Mouse (Mus musculus): ENCODE results near the gene Map3k19. TPM values are rescaled to one million over a fixed set of nuclear protein-coding genes. Genes with fewer than 3 reads are reported as not detected.

Gene Map3k19
- polyA plus RNA-seq, 3 experiments from 2014 or later = 0.32 to 1.2 TPM; not detected in 1

GRCm38 (mm10) chr1:127796341-127796740, 58.5 kb downstream of the Map3k19 start:
- ATAC-seq = peak; percentile 97

- no peak for ATAC-seq
Measured at GRCm38 (mm10) chr1:127795087-127795769, 59.6 kb downstream of the Map3k19 start.

- no peak for ATAC-seq
Measured at GRCm38 (mm10) chr1:127793459-127793858, 61.4 kb downstream of the Map3k19 start.

GRCm38 (mm10) chr1:127788943-127789342, 65.9 kb downstream of the Map3k19 start:
- no peak for ATAC-seq

GRCm38 (mm10) chr1:127785882-127786281, 68.9 kb downstream of the Map3k19 start:
- no peak for ATAC-seq

- no peak for ATAC-seq
Measured at GRCm38 (mm10) chr1:127783862-127784261, 71.0 kb downstream of the Map3k19 start.

GRCm38 (mm10) chr1:127780849-127781248, 74.0 kb downstream of the Map3k19 start:
- no peak for ATAC-seq

GRCm38 (mm10) chr1:127780142-127780541, 74.7 kb downstream of the Map3k19 start:
- ATAC-seq = no peak

GRCm38 (mm10) chr1:127778611-127779010, 76.2 kb downstream of the Map3k19 start:
- no peak for ATAC-seq

GRCm38 (mm10) chr1:127776246-127776645, 78.6 kb downstream of the Map3k19 start:
- ATAC-seq = no peak

- ATAC-seq = no peak
Measured at GRCm38 (mm10) chr1:127775206-127775720, 79.6 kb downstream of the Map3k19 start.

- no peak for ATAC-seq
Measured at GRCm38 (mm10) chr1:127774501-127774880, 80.3 kb downstream of the Map3k19 start.

- peak; percentile 95 for ATAC-seq
Measured at GRCm38 (mm10) chr1:127773803-127774500, 80.9 kb downstream of the Map3k19 start, which contains the start of gene Ccnt2. Ccnt2 (plus strand) TSS chr1:127774164.

- ATAC-seq = peak; percentile 18
Measured at GRCm38 (mm10) chr1:127773198-127773802, 81.5 kb downstream of the Map3k19 start.

GRCm38 (mm10) chr1:127766741-127767140, 88.1 kb downstream of the Map3k19 start:
- ATAC-seq = no peak

GRCm38 (mm10) chr1:127765468-127765867, 89.4 kb downstream of the Map3k19 start:
- ATAC-seq = no peak

Other genes starting within 250 kb of the Map3k19 start
- gene Tmem163, start 175.5 kb downstream of the Map3k19 start, polyA plus RNA-seq (2017; shearing (Covaris generic)) = under 1 TPM in 2 of 3 experiments, not detected in 1; 0.28 to 0.83 TPM
- gene Acmsd, start 125.6 kb downstream of the Map3k19 start, polyA plus RNA-seq (2017; shearing (Covaris generic)) = not detected
- gene Ccnt2, start 80.9 kb downstream of the Map3k19 start, polyA plus RNA-seq (2017; shearing (Covaris generic)) = 100 to 1,000 TPM in 2 of 3 experiments, 10 to 100 TPM in 1; 79.6 to 135 (median 109) TPM
- 10 to 100 TPM; 48.3 to 83.3 (median 61.6) TPM for gene Rab3gap1, start 13.7 kb upstream of the Map3k19 start, polyA plus RNA-seq (2017; shearing (Covaris generic))
- 1 to 10 TPM in 2 of 3 experiments, under 1 TPM in 1; 0.94 to 5.1 (median 1.6) TPM for gene Zranb3, start 248.0 kb upstream of the Map3k19 start, polyA plus RNA-seq (2017; shearing (Covaris generic))
- gene R3hdm1, start 248.3 kb upstream of the Map3k19 start, polyA plus RNA-seq (2017; shearing (Covaris generic)) = 100 to 1,000 TPM in 2 of 3 experiments, 10 to 100 TPM in 1; 85.4 to 134 (median 108) TPM

All from inflammation-experienced regulatory T-cells, adult 6 months (primary cell).